Mouse (Mus musculus) layer of hippocampus, postnatal 25 days (tissue): ENCODE data around the gene Pwwp2a. TPM values are rescaled to one million over a fixed set of nuclear protein-coding genes. Genes with fewer than 3 reads are reported as not detected.
A peak's percentile ranks its signal among the peaks of the same experiment; 100 is the strongest.

Experiments used
- DNase-seq, 2 experiments: peaks; one replicate each; pipeline ENCODE4 v3.0.0; 2022; ENCODE audit warnings: mixed read lengths in 2 of 2, low spot score in 1 of 2; ENCODE audit errors: extremely low spot score in 1 of 2
- total RNA-seq, 2 experiments: library from RNA; stranded (reverse); gene quantifications; 2 replicates each; pipeline ENCODE4 v1.2.3; 2021

Pwwp2a gene
- total RNA-seq, result 10 to 100 TPM; 66.8 to 72.4 TPM

- peak; percentile 99 for DNase-seq
Observed at GRCm38 (mm10) chr11:43681472-43682414, at the start of gene Pwwp2a. Pwwp2a (plus strand) TSS chr11:43681998.

DNA sequence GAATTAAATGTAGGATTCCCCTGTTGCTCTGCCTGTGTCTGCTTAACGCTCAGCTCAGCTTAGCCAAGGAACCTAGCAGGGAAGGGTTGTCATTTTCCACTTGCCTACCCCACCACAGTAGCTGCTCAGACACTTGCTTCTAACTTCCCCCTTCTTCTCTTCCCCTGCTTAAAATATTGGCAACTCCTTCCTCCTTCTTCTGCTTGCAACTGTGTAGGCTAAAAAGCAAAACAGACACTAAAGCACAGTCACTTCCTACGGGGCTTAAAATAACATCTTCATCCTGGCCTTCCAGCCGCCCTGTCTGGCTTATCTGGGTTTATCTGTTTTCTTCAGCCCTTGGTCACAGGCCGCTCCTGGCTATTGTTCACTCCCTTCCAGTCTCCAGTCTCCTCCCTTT is 49.2 kb upstream of the Pwwp2a start:
- no peak for DNase-seq

DNA sequence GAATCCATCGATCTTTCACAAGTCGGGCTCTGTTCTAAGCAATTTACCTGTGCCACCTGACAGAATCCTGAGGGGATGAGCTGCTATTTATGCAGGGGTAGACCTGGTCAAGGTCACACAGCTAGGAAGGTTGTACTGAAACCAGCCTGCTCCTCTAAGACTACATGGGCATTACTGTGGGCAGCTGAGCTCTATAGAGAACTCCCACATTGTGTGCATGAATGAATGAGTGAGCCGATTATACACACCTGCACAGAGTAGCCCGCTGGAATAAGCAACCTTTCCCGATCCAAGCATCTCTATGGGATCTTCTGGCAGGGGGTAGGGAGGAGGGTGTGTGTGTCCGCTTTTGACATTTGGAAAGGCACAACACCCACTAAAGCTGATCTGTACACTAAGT is 48.6 kb upstream of the Pwwp2a start:
- DNase-seq, result no peak

DNA sequence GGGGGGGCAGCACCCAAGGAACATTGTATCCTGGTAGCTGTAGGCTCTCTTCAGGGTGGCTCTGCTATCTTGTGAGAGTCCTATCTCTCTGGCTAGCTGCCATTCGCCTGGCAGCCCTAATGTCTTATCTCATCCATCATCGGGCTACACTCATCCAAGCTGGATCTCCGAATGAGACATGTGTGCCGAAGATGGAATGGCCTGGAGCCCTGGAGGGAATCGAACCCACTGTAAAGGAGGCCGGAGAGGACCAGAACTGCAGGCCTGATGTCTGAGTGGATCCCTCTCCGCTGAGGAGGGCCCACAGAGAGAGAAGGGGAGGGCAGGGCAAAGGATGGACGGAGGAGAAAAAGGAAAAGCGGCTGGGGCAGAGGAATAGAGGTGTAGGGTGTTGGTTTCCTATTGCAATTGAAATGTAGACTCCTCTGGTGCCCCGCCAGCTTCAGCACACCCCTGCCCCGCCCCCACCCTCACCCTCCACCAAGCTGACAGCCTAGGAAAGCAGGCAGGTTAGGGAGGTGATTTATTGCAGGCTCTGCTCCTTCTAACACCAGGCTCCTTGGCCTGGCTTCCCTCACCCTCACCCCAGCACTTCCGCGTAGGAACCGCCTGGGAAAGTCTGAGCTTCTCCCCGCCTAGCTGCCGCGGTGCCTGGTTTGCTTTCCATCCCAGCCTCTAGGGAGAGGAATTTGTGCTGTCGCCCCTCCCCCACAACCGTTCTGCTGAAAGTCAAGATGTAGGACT is 48.0 kb upstream of the Pwwp2a start:
- peak in 1 of 2 experiments; percentile 66 for DNase-seq

DNA sequence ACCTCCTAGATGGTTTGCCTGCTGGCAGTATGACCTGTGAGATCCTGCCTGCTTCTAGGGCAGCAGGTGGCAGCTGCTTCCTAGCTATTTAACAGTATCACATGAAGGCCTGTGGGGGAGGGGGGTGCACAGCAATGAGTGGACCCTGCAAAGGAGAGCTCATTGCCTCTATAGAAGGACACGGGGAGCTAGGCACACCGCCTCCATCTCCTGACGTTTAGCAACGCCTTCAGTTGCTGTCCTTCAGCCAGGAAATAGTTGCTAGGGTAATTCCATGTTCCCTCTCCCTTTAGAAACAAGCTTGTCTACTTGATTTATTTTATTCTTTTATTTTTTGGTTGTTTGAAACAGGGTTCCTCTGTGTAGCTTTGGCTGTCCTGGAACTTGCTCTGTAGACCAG is 45.0 kb upstream of the Pwwp2a start:
- no peak for DNase-seq

- no peak for DNase-seq
Observed at GRCm38 (mm10) chr11:43638486-43638885, 43.3 kb upstream of the Pwwp2a start.

DNA sequence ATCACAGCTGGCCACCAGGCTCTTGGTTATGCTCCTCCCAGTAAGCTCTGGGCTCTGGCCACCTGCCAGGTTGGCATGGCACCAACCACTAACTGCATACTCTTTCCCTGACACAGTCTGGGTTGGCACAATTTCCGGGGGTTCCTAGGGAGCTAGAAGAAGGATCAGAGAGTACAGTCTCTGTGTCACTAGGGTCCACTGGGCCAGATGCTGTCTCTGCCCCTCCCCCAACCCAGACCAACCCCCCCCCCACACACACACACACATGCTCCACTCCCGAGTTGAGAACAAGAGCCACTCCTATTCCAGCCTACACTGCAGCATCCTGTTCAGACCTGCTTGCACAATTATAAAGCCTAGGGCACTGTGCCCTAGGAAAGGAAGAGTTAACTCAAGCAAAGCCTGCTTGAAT is 38.6 kb upstream of the Pwwp2a start:
- peak; percentile 57 to 77 for DNase-seq

- DNase-seq, result no peak
Observed at GRCm38 (mm10) chr11:43645286-43645685, 36.5 kb upstream of the Pwwp2a start.

GRCm38 (mm10) chr11:43653051-43653475 is 28.7 kb upstream of the Pwwp2a start:
- DNase-seq, result no peak

DNA sequence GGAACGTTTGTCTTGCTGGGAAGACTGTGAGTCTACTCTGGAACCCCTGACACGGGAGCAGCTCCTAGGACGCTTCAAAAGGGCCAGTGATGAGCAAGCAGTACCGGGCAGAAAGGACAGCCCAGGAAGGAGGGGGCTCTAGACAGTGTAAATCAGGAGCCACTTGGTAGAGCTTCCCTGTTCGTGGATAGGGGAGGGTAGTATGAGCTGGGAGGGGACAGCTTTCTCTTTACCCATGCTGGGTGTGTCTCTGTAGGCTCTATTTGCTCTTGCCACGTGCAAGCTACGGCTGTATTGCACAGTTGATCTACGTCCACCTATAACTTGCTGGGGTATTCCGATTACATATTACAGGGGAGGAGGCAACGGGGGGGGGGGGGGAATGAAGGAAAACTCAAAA is 25.3 kb upstream of the Pwwp2a start:
- DNase-seq, result no peak

- no peak for DNase-seq
Observed at GRCm38 (mm10) chr11:43658010-43658409, 23.8 kb upstream of the Pwwp2a start.

DNA sequence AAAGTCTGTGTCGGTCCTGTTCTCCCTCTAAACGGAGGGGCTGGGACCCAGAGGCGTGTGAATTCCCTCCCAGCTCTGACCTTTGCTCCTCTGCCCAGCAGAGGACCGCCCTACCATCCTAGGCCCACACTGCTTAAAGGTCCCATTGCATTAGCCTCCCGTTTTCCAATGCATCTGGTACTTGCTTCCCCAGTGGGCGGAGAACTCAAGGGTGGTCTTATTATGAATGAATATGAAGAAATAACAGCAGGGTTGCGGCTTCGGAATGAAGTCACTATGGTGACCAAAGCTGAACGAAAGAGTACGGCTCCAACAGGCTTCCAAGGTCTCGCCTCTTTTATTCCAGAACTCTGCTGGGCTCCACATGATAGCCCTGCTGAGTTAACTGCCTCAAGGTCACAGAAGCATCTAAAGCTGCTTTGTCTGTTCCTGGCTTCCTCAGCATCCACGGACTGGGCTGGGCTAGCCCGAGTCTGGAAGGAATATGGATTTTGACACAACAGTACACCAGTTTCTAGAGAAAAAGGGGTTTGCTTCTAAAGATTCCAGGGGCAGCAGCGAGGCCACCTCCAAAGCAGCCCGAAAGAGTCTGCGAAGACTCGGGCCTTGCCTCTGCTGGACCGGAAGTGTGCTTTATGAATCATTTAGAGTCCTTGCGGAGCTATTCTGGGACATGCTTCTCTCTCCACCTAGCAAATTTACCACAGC is 14.6 kb upstream of the Pwwp2a start:
- no peak for DNase-seq

- peak; percentile 58 to 60 for DNase-seq
Observed at GRCm38 (mm10) chr11:43682415-43683217, 818 bp downstream of the Pwwp2a start.

DNA sequence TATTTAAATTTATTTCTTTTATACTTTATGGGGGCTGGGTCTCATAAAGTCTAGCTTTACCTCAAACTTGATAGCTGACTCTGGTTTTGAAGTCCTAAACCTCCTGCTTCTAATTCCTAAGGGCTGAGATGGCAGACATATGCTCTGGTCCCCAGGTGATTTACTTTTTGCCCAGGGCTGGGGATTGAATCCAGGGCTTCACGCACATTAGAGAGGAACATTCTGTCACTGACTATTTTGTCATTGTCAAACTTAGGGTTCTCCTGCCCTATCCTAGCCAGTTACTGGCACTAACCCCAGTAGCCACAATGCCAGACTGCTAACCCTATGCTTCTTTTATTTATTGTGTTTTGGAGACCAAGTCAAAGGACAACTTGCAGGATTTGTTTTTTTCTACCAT is 7.1 kb downstream of the Pwwp2a start:
- DNase-seq, result no peak

DNA sequence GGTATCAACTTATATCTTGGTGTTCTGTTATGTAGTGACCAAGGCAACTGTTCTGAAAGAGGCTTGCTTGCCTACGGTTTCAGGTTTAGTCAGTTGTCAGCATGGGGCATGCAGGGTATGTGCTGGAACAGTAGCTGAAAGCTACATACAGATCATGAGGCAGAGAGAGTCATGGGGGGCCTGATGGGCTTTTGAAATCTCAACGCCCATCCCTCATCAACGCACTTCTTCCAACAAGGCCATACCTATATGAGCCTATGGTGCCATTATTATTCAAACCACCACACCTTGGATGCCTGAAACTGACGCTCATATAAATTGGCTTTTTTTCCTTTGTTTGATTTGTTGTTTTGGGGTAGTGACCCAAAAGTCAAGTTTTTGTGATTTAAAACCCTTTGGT is 14.8 kb downstream of the Pwwp2a start:
- DNase-seq, result no peak

DNA sequence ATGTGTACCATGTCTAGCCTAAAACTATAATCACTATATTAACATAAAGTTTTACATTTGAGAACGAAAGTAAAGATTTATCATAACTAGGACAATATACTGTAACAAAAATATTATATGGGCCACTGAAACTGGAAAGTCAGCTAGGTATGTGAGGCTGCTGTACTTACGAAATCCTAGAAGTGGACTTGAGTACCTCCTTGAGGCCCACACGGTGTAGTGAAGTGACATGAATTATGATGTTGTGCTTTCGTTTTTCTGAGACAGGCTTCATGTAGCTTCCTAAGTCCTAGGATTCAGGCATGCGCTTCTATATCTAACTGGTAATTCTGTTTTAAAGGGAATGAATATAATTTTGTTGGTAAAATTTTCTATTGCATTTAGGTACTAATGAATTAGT is 16.8 kb downstream of the Pwwp2a start:
- no peak for DNase-seq

DNA sequence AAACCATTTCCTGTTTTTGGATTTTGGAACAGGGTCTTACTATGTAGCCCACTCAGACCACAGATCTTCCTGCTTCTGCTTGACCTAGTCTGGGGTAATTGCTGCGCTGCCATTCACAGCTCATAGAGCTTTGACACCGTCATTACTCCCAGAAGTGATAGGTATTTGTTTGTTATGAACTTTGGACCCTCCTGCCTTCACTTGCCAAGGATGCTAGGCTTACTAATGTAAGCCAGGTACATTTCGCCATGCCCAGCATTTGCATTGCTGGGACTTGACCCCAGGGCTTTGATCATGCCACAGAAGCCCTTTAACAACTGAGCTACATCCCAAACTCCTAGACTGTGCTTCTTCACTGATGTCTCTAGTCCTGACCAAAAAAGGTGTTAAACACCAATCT is 18.5 kb downstream of the Pwwp2a start:
- DNase-seq, result no peak

DNA sequence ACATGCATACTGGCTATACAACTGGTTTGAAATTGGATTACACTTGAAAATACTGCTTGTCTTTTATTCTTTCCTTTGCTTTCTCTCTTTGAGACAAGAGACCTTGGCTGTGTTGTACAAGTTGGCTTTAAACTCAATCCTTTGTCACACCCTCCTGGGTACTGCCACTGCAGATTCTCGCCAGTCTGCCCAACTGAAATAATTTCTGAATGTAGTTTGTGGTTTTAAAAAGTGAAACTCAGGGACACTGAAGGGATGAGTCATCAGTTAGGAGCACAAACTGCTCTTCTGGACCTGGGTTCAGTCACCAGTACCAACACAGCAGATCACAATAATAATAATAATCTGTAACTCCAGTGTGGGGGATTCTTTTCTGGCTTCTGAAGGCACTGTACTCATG is 21.8 kb downstream of the Pwwp2a start:
- DNase-seq, result no peak

DNA sequence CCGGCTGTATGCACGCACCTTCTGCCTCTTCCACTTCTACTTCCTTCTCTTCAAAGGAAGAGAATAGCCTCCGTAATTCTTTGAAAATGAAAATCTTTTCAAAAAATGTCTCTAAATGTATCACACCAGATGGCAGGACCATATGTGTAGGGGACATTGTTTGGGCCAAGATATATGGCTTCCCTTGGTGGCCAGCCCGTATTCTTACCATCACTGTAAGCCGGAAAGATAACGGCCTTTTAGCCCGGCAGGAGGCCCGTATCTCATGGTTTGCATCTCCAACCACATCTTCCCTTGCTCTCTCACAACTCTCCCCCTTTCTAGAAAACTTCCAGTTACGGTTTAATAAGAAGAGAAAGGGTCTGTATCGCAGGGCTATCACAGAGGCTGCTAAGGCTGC is 24.0 kb downstream of the Pwwp2a start:
- no peak for DNase-seq

DNA sequence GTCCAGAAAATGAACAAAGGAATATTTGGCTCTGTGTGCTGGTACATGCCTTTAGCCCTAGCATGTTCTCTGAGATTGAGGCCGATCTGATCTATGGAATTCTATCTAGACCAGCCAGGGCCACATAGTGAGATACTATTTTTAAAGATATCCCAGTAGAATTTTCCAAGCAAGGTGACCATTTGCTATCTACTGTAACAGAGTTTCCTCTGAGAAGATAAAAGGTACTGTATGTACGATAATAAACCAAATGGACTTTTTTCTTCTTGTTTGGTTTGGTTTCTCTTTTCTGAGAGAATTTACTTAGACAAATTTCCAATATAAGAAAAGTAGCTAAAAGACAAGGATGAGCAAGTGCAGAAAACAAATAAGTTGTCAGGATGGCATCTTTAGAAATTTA is 26.6 kb downstream of the Pwwp2a start:
- DNase-seq, result no peak
